Mouse (Mus musculus) CH12.LX (cell line): ENCODE measurements at regions not wholly inside any gene's neighbourhood (a gene's known extent, or its start where the extent isn't known, plus 50 kb on each side); places are given as distances from the start of the nearest gene placed in this dataset.

Experiments used
- BHLHE40 ChIP-seq: IDR thresholded peaks from 2 replicates; pipeline ENCODE4 v1.6.1; 2011; ENCODE audit warnings: mild to moderate bottlenecking, low read depth, low read length, improper control_type of control experiment
- CHD2 ChIP-seq: IDR thresholded peaks from 2 replicates; pipeline ENCODE4 v1.6.1; 2011; ENCODE audit warnings: low read length, improper control_type of control experiment
- CTCF ChIP-seq, 2 experiments: IDR thresholded peaks in 1 of 2; conservative IDR thresholded peaks in 1 of 2; 2 replicates each; pipeline ENCODE4 v1.5.1; 2011 to 2012; ENCODE audit warnings: low read depth in 2 of 2, low read length in 2 of 2, improper control_type of control experiment in 1 of 2, inconsistent platforms in 1 of 2, mild to moderate bottlenecking in 1 of 2, moderate library complexity in 1 of 2
- ELF1 ChIP-seq: IDR thresholded peaks from 2 replicates; pipeline ENCODE4 v1.6.1; 2014; ENCODE audit warnings: low read depth, mild to moderate bottlenecking, inconsistent platforms, low read length, improper control_type of control experiment
- ETS1 ChIP-seq: conservative IDR thresholded peaks from 2 replicates; pipeline ENCODE4 v1.6.1; 2012; ENCODE audit warnings: low read depth, mild to moderate bottlenecking, inconsistent platforms, low read length, improper control_type of control experiment, moderate library complexity
- HCFC1 ChIP-seq: IDR thresholded peaks from 2 replicates; pipeline ENCODE4 v1.6.1; 2012; ENCODE audit warnings: low read depth, mild to moderate bottlenecking, inconsistent platforms, low read length, improper control_type of control experiment
- KAT2A ChIP-seq: IDR thresholded peaks from 2 replicates; pipeline ENCODE4 v1.6.1; 2012; ENCODE audit warnings: low read length, improper control_type of control experiment, inconsistent platforms; ENCODE audit not compliant: insufficient replicate concordance
- MXI1 ChIP-seq: IDR thresholded peaks from 2 replicates; pipeline ENCODE4 v1.6.1; 2011; ENCODE audit warnings: mild to moderate bottlenecking, low read depth, low read length, improper control_type of control experiment
- NRF1 ChIP-seq: IDR thresholded peaks from 2 replicates; pipeline ENCODE4 v1.6.1; 2014; ENCODE audit warnings: low read depth, mild to moderate bottlenecking, inconsistent platforms, low read length, improper control_type of control experiment, moderate library complexity
- PAX5 ChIP-seq: IDR thresholded peaks from 2 replicates; pipeline ENCODE4 v1.6.1; 2012; ENCODE audit warnings: low read length, inconsistent platforms, mixed read lengths
- POLR2A ChIP-seq: IDR thresholded peaks from 2 replicates; pipeline ENCODE4 v1.6.1; 2011; ENCODE audit warnings: low read depth, mild to moderate bottlenecking, improper control_type of control experiment, low read length
- UBTF ChIP-seq: IDR thresholded peaks from 2 replicates; pipeline ENCODE4 v1.6.1; 2012; ENCODE audit warnings: low read depth, mild to moderate bottlenecking, inconsistent platforms, low read length, improper control_type of control experiment, moderate library complexity
- ZNF384 ChIP-seq: IDR thresholded peaks from 2 replicates; pipeline ENCODE4 v1.6.1; 2012; ENCODE audit warnings: low read depth, low read length, improper control_type of control experiment, inconsistent platforms

- TF ChIP-seq CTCF (conservative IDR thresholded peaks at IDR 0.05 in 1 of 2, IDR thresholded peaks at IDR 0.05 in 1 of 2; ENCODE audit: low read depth in 2 of 2, low read length in 2 of 2), result no peak
- no peak for TF ChIP-seq ZNF384
- TF ChIP-seq POLR2A, result no peak
- no peak for TF ChIP-seq MXI1
- no peak for TF ChIP-seq KAT2A
- TF ChIP-seq UBTF, result no peak
- TF ChIP-seq ETS1, result no peak
- TF ChIP-seq PAX5, result no peak
- no peak for TF ChIP-seq CHD2
- no peak for TF ChIP-seq BHLHE40
- TF ChIP-seq ELF1, result no peak
- no peak for TF ChIP-seq HCFC1
- TF ChIP-seq NRF1, result no peak
Observed at GRCm38 (mm10) chr10:66303235-66303780, 792.6 kb upstream of the Jmjd1c start.
